Mouse (Mus musculus) erythroblast, embryonic 14.5 days (primary cell): ENCODE results near the gene Hsd17b3.

ENCODE experiments used
- GATA1 ChIP-seq: IDR thresholded peaks from 2 replicates; pipeline ENCODE4 v1.6.1; 2012; ENCODE audit warnings: low read length, inconsistent platforms, mixed read lengths
- TAL1 ChIP-seq: IDR thresholded peaks from 3 replicates; pipeline ENCODE4 v1.6.1; 2012; ENCODE audit warnings: low read length, inconsistent platforms, mixed read lengths

- TF ChIP-seq GATA1 (no peak), TAL1 (no peak)
These were observed 4.3 kb upstream of the Hsd17b3 start for GRCm38 (mm10) chr13:64093341-64093740.
